Comparison of ENCODE assay signal across 19 mouse cellular contexts in genomic region chr17:15269056-15269612, GRCm38 (mm10).
A peak's percentile ranks its signal among the peaks of the same experiment; 100 is the strongest.
DNase-seq lines count a peak whose midpoint lies in the region; ATAC-seq and TF ChIP-seq lines count a peak whose summit lies in the region.
"Had no signal": no experiment of that assay in that cellular context is flagged by ENCODE, and none has a peak within 500 bp of the region (broad histone marks: within the 10 kb centered on the region; RNA-seq: fewer than 3 reads in every experiment).

No protein-coding gene starts in this region.

- peak; percentile 47 for DNase-seq in intestine, embryonic 14.5 days (ENCODE audit: low spot score)
- DNase-seq in 416B (ENCODE audit: low read depth) (peak; percentile 69), MN1 (ENCODE audit: low spot score) (peak; percentile 60)
- peak; percentile 43 for DNase-seq in kidney, postnatal 14 days
- no peak for DNase-seq in left cerebral cortex, adult 11 months (ENCODE audit: low spot score)
- DNase-seq in thymus, adult 2 months, result no peak
- DNase-seq: cerebellum, adult 11-12 months; embryo, embryonic 11 days; heart, adult 2 months; heart, postnatal 4 days; thymus, postnatal 25 days had no signal

- no peak for ATAC-seq in intestine, embryonic 14.5 days (replicated peaks; ENCODE audit: low FRiP score, low TSS enrichment, low read depth)
- ATAC-seq in intestine, embryonic 15.5 days, result no peak
- ATAC-seq: midbrain, embryonic 15.5 days; Patski had no signal

- no peaks in the 10 kb centered on the region for H3K36me3 ChIP-seq in intestine, embryonic 14.5 days (ENCODE audit: control insufficient read depth, insufficient read depth, low read length)
- no peaks in the 10 kb centered on the region for H3K36me3 ChIP-seq in intestine, embryonic 15.5 days
- no peaks in the 10 kb centered on the region for H3K36me3 ChIP-seq in thymus, adult 2 months (ENCODE audit: control insufficient read depth, insufficient read depth, low read length)
- H3K36me3 ChIP-seq: limb, embryonic 15.5 days; midbrain, embryonic 15.5 days had no signal

- no peak for TF ChIP-seq POLR2A in thymus, adult 2 months (IDR thresholded peaks at IDR 0.05; ENCODE audit: control insufficient read depth, extremely low read depth, insufficient read depth, low read length, poor library complexity)

- no peaks in the 10 kb centered on the region for H3K27me3 ChIP-seq in intestine, embryonic 14.5 days (replicated peaks; ENCODE audit: control insufficient read depth, insufficient read depth, low read length)
- H3K27me3 ChIP-seq in intestine, embryonic 15.5 days (replicated peaks), result no peaks in the 10 kb centered on the region
- H3K27me3 ChIP-seq in thymus, adult 2 months (ENCODE audit: control insufficient read depth, insufficient read depth, low read length), result no peaks in the 10 kb centered on the region
- H3K27me3 ChIP-seq: CH12.LX; limb, embryonic 15.5 days; midbrain, embryonic 15.5 days; Patski had no signal

- 0 out of 2 replicates have a peak, but pooled peaks cover 9% of the 10 kb centered on the region for H3K4me1 ChIP-seq in intestine, embryonic 14.5 days (replicated peaks; ENCODE audit: control insufficient read depth, insufficient read depth, low read length)
- H3K4me1 ChIP-seq in intestine, embryonic 15.5 days (replicated peaks), result peaks cover 6% of the 10 kb centered on the region
- H3K4me1 ChIP-seq in thymus, adult 2 months (replicated peaks; ENCODE audit: control insufficient read depth, insufficient read depth, low read length), result no peaks in the 10 kb centered on the region
- H3K4me1 ChIP-seq: midbrain, embryonic 15.5 days had no signal

- H3K9me3 ChIP-seq in intestine, embryonic 14.5 days (ENCODE audit: control insufficient read depth, low read length), result no peaks in the 10 kb centered on the region
- no peaks in the 10 kb centered on the region for H3K9me3 ChIP-seq in intestine, embryonic 15.5 days
- H3K9me3 ChIP-seq: limb, embryonic 15.5 days; midbrain, embryonic 15.5 days had no signal

- H3K27ac ChIP-seq in intestine, embryonic 14.5 days (ENCODE audit: low read depth), result no peak overlapping the region
- no peak overlapping the region for H3K27ac ChIP-seq in intestine, embryonic 15.5 days
- H3K27ac ChIP-seq in thymus, adult 2 months (ENCODE audit: control insufficient read depth, insufficient read depth, low read length), result no peak overlapping the region
- H3K27ac ChIP-seq: heart, adult 2 months; kidney, postnatal 0 days; left cerebral cortex, adult 2 months; limb, embryonic 15.5 days; midbrain, embryonic 15.5 days had no signal

- H3K4me3 ChIP-seq in intestine, embryonic 14.5 days (ENCODE audit: low read depth, low read length), result no peak overlapping the region
- no peak overlapping the region for H3K4me3 ChIP-seq in intestine, embryonic 15.5 days (replicated peaks)
- H3K4me3 ChIP-seq in thymus, adult 2 months (ENCODE audit: control insufficient read depth, insufficient read depth, low read length), result no peak overlapping the region
- H3K4me3 ChIP-seq: erythroblast, embryonic 14.5 days; heart, adult 2 months; left cerebral cortex, adult 2 months; limb, embryonic 15.5 days; midbrain, embryonic 15.5 days had no signal

- WGBS in intestine, embryonic 14.5 days, result 73% methylated on average over 8 of the region's 8 CpGs
- WGBS in intestine, embryonic 15.5 days, result 68% methylated on average over 8 of the region's 8 CpGs
- 15% methylated on average over 8 of the region's 8 CpGs for WGBS in thymus, adult 2 months

- H3K4me2 ChIP-seq in intestine, embryonic 14.5 days (ENCODE audit: low read length), result no peak overlapping the region
- H3K4me2 ChIP-seq in intestine, embryonic 15.5 days (replicated peaks), result no peak overlapping the region
- H3K4me2 ChIP-seq: limb, embryonic 15.5 days; midbrain, embryonic 15.5 days had no signal

- no peak overlapping the region for H3K9ac ChIP-seq in intestine, embryonic 14.5 days (ENCODE audit: low read length)
- no peak overlapping the region for H3K9ac ChIP-seq in intestine, embryonic 15.5 days
- H3K9ac ChIP-seq: limb, embryonic 15.5 days; midbrain, embryonic 15.5 days had no signal

- TF ChIP-seq CTCF in thymus, adult 2 months (IDR thresholded peaks at IDR 0.05; ENCODE audit: borderline replicate concordance, control insufficient read depth, extremely low read depth, insufficient read depth, low read length, poor library complexity), result no peak

Comparison
In these comparisons a context has a peak if more than half of its experiments do, and no peak if none do; other contexts are left out.
1. DNase-seq: peak in intestine, embryonic 14.5 days (single experiment), 416B (single experiment), MN1 (single experiment) and kidney, postnatal 14 days (single experiment); none in left cerebral cortex, adult 11 months (single experiment) and thymus, adult 2 months (single experiment).